In the genomic region with DNA sequence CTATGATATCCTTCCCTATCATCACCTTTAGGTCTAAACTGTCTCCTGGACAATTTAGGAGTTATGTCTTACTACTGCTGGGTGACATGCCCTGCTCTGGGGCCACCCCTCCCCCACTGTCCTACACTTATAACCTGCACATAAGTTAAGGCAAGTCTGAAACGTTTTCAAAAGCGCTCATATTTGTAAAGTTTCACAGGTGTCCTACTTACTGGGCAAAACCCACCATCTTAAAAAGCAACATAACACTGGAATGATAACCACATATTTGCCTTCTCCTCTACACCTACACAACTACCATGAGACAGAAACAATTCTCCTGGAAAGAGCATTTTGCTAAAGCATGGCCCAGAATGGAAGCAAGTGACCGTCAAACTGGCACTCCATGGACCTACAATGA, we compare ENCODE assay signal across 30 mouse cellular contexts.
"Had no signal": no experiment of that assay in that cellular context is flagged by ENCODE, and none has a peak within 500 bp of the region (broad histone marks: within the 10 kb centered on the region; RNA-seq: fewer than 3 reads in every experiment).

No protein-coding gene starts in this region.

- H3K4me3 ChIP-seq: limb, embryonic 10.5 days; limb, embryonic 12.5 days; limb, embryonic 13.5 days; limb, embryonic 15.5 days; liver, embryonic 12.5 days; liver, embryonic 13.5 days; liver, embryonic 15.5 days; lung, embryonic 15.5 days; megakaryocyte, embryonic 14.5 days; midbrain, embryonic 10.5 days; midbrain, embryonic 12.5 days; midbrain, embryonic 13.5 days; midbrain, embryonic 15.5 days; myocyte had no signal

- DNase-seq: left cerebral cortex, postnatal 4 days; liver; liver, embryonic 13.5 days; liver, postnatal 0 days; lung, adult 18-20 months; lung, adult 2 months; lung, embryonic 14.5 days; lung, postnatal 10 days; lung, postnatal 14 days; lung, postnatal 36 days; lung, postnatal 4 days; midbrain, embryonic 14.5 days had no signal

- H3K9ac ChIP-seq: limb, embryonic 12.5 days; limb, embryonic 13.5 days; limb, embryonic 15.5 days; liver, embryonic 12.5 days; liver, embryonic 13.5 days; liver, embryonic 14.5 days; liver, embryonic 15.5 days; liver, postnatal 0 days; lung, embryonic 14.5 days; lung, embryonic 15.5 days; midbrain, embryonic 12.5 days; midbrain, embryonic 13.5 days; midbrain, embryonic 15.5 days had no signal

- H3K9me3 ChIP-seq: limb, embryonic 10.5 days; limb, embryonic 12.5 days; limb, embryonic 13.5 days; limb, embryonic 15.5 days; liver, embryonic 12.5 days; liver, embryonic 13.5 days; liver, embryonic 15.5 days; lung, embryonic 15.5 days; megakaryocyte, embryonic 14.5 days; midbrain, embryonic 10.5 days; midbrain, embryonic 12.5 days; midbrain, embryonic 13.5 days; midbrain, embryonic 15.5 days had no signal

- H3K27me3 ChIP-seq: limb, embryonic 12.5 days; limb, embryonic 13.5 days; limb, embryonic 15.5 days; liver, embryonic 12.5 days; liver, embryonic 13.5 days; liver, embryonic 15.5 days; lung, embryonic 15.5 days; megakaryocyte, embryonic 14.5 days; midbrain, embryonic 12.5 days; midbrain, embryonic 13.5 days; midbrain, embryonic 15.5 days had no signal

- ATAC-seq: liver, embryonic 12.5 days; liver, postnatal 0 days; lung, postnatal 0 days; midbrain, embryonic 13.5 days; midbrain, embryonic 15.5 days; midbrain, embryonic 16.5 days had no signal

- H3K36me3 ChIP-seq: liver, embryonic 15.5 days; lung, embryonic 15.5 days; midbrain, embryonic 12.5 days; midbrain, embryonic 13.5 days; midbrain, embryonic 15.5 days had no signal

- H3K4me2 ChIP-seq: limb, embryonic 13.5 days; limb, embryonic 15.5 days; liver, embryonic 12.5 days; liver, embryonic 13.5 days; liver, embryonic 15.5 days; lung, embryonic 14.5 days; lung, embryonic 15.5 days; midbrain, embryonic 11.5 days; midbrain, embryonic 12.5 days; midbrain, embryonic 13.5 days; midbrain, embryonic 15.5 days had no signal

- H3K27ac ChIP-seq: limb, embryonic 10.5 days; limb, embryonic 12.5 days; limb, embryonic 13.5 days; limb, embryonic 15.5 days; liver, embryonic 12.5 days; liver, embryonic 13.5 days; liver, embryonic 14.5 days; liver, embryonic 15.5 days; lung, embryonic 15.5 days; macrophage; midbrain, embryonic 10.5 days; midbrain, embryonic 12.5 days; midbrain, embryonic 13.5 days; midbrain, embryonic 15.5 days had no signal
